Mouse (Mus musculus) lung, embryonic 15.5 days (tissue): ENCODE measurements around the gene Arhgap6. TPM values are rescaled to one million over a fixed set of nuclear protein-coding genes. Genes with fewer than 3 reads are reported as not detected.

Source experiments
- ATAC-seq: fragments of 200-750 bp; cut with Nextera tagmentation; 2 replicates; pipeline ENCODE4 v1.8.0; 2017; ENCODE audit warnings: moderate number of reproducible peaks, borderline replicate concordance; ENCODE audit not compliant: low FRiP score, low TSS enrichment; ENCODE audit errors: extremely low read depth
- H3K27ac ChIP-seq: fragments of 300-500 bp; sonication (generic); 2 replicates; pipeline ENCODE4 v1.5.1; 2015; ENCODE audit warnings: moderate library complexity, mild to moderate bottlenecking, inconsistent platforms
- H3K27me3 ChIP-seq: fragments of 300-500 bp; sonication (generic); 2 replicates; pipeline ENCODE4 v1.6.1; 2015; ENCODE audit warnings: inconsistent platforms
- H3K36me3 ChIP-seq: fragments of 300-500 bp; sonication (generic); 2 replicates; pipeline ENCODE4 v1.6.1; 2015; ENCODE audit warnings: inconsistent platforms
- H3K4me1 ChIP-seq: fragments of 300-500 bp; sonication (generic); 2 replicates; pipeline ENCODE4 v1.6.1; 2015; ENCODE audit warnings: inconsistent platforms
- H3K4me2 ChIP-seq: fragments of 300-500 bp; sonication (generic); 2 replicates; pipeline ENCODE4 v1.6.1; 2015; ENCODE audit warnings: inconsistent platforms, mild to moderate bottlenecking, moderate library complexity
- H3K4me3 ChIP-seq: fragments of 300-500 bp; sonication (generic); 2 replicates; pipeline ENCODE4 v1.5.1; 2015; ENCODE audit warnings: mild to moderate bottlenecking, inconsistent platforms
- H3K9ac ChIP-seq: fragments of 300-500 bp; sonication (generic); 2 replicates; pipeline ENCODE4 v1.6.1; 2015; ENCODE audit warnings: inconsistent platforms
- H3K9me3 ChIP-seq: fragments of 300-500 bp; sonication (generic); 2 replicates; pipeline ENCODE4 v1.6.1; 2016; ENCODE audit warnings: inconsistent platforms
- WGBS: fragments of 180-500 bp; shearing (Covaris S2); methylation state at CpG from one replicate; pipeline ENCODE4 v1.1.7; 2015; 5-methylcytosine and 5-hydroxymethylcytosine counted together
- polyA plus RNA-seq: library from polyadenylated mRNA; unstranded; fragments of >200 nt; fragmentation: Nextera tagmentation; extraction: Ambion mirVana; gene quantifications from 2 replicates; pipeline ENCODE4 v1.2.1, GENCODE M21; 2015

The Arhgap6 gene
- polyA plus RNA-seq, 1 experiment from 2014 or later = 16.6 TPM

- Histone ChIP-seq H3K9ac (no peak overlapping the region), H3K4me2 (no peak overlapping the region), H3K27ac (no peak overlapping the region), H3K4me1 (no peaks in the 10 kb centered on the region), H3K27me3 (peaks cover 15% of the 10 kb centered on the region; the same call in 1 of the 2 replicates), H3K36me3 (no peaks in the 10 kb centered on the region), H3K9me3 (no peaks in the 10 kb centered on the region), H3K4me3 (no peak overlapping the region)
- WGBS = 87% methylated on average over 7 of the region's 7 CpGs
- ATAC-seq = no peak
Measured at GRCm38 (mm10) chrX:169139758-169140157, 344.9 kb downstream of the Arhgap6 start.

- H3K27ac ChIP-seq = no peak overlapping the region
- ATAC-seq = no peak
Measured at GRCm38 (mm10) chrX:169140467-169140866, 345.6 kb downstream of the Arhgap6 start.

GRCm38 (mm10) chrX:169153805-169154204 lies 358.9 kb downstream of the Arhgap6 start:
- Histone ChIP-seq H3K4me2 (no peak overlapping the region), H3K4me3 (no peak overlapping the region), H3K4me1 (no peaks in the 10 kb centered on the region), H3K36me3 (no peaks in the 10 kb centered on the region), H3K9ac (no peak overlapping the region), H3K27ac (no peak overlapping the region), H3K27me3 (no peaks in the 10 kb centered on the region), H3K9me3 (no peaks in the 10 kb centered on the region)
- ATAC-seq = no peak

More at GRCm38 (mm10) chrX:169140467-169140866, 345.6 kb downstream of the Arhgap6 start:
- Histone ChIP-seq H3K4me3 (no peak overlapping the region), H3K36me3 (no peaks in the 10 kb centered on the region), H3K27me3 (peaks cover 15% of the 10 kb centered on the region; the same call in 1 of the 2 replicates), H3K9ac (no peak overlapping the region), H3K4me1 (no peaks in the 10 kb centered on the region), H3K9me3 (no peaks in the 10 kb centered on the region), H3K4me2 (no peak overlapping the region)
- WGBS = 86% methylated on average over 9 of the region's 9 CpGs

GRCm38 (mm10) chrX:169158385-169158784 lies 363.5 kb downstream of the Arhgap6 start:
- no peaks in the 10 kb centered on the region for H3K27me3 ChIP-seq
- no peak overlapping the region for H3K4me2 ChIP-seq
- 53% methylated on average over 6 of the region's 6 CpGs for WGBS
- ATAC-seq = no peak
- no peaks in the 10 kb centered on the region for H3K9me3 ChIP-seq
- no peak overlapping the region for H3K9ac ChIP-seq
- no peak overlapping the region for H3K27ac ChIP-seq
- no peak overlapping the region for H3K4me3 ChIP-seq
- no peaks in the 10 kb centered on the region for H3K36me3 ChIP-seq
- H3K4me1 ChIP-seq = no peaks in the 10 kb centered on the region

GRCm38 (mm10) chrX:169170981-169171380 lies 376.1 kb downstream of the Arhgap6 start:
- Histone ChIP-seq H3K4me3 (no peak overlapping the region), H3K36me3 (no peaks in the 10 kb centered on the region), H3K9ac (no peak overlapping the region), H3K27me3 (no peaks in the 10 kb centered on the region), H3K9me3 (no peaks in the 10 kb centered on the region), H3K4me2 (no peak overlapping the region), H3K27ac (no peak overlapping the region), H3K4me1 (no peaks in the 10 kb centered on the region)
- WGBS = 85% methylated on average over 2 of the region's 2 CpGs
- no peak for ATAC-seq

- Histone ChIP-seq H3K9ac (no peak overlapping the region), H3K4me3 (no peak overlapping the region), H3K27ac (no peak overlapping the region), H3K27me3 (no peaks in the 10 kb centered on the region), H3K4me1 (no peaks in the 10 kb centered on the region), H3K4me2 (no peak overlapping the region), H3K36me3 (no peaks in the 10 kb centered on the region), H3K9me3 (no peaks in the 10 kb centered on the region)
- 83% methylated on average over 1 of the region's 1 CpGs for WGBS
- no peak for ATAC-seq
Measured at GRCm38 (mm10) chrX:169173796-169174195, 378.9 kb downstream of the Arhgap6 start.

GRCm38 (mm10) chrX:169178634-169179033 lies 383.7 kb downstream of the Arhgap6 start:
- no peaks in the 10 kb centered on the region for H3K36me3 ChIP-seq
- no peak for ATAC-seq
- H3K9me3 ChIP-seq = no peaks in the 10 kb centered on the region
- no peak overlapping the region for H3K4me3 ChIP-seq
- H3K27me3 ChIP-seq = no peaks in the 10 kb centered on the region; the same call in 1 of the 2 replicates
- no peak overlapping the region for H3K4me2 ChIP-seq
- no peaks in the 10 kb centered on the region for H3K4me1 ChIP-seq
- H3K27ac ChIP-seq = no peak overlapping the region
- 57% methylated on average over 2 of the region's 2 CpGs for WGBS
- H3K9ac ChIP-seq = no peak overlapping the region

GRCm38 (mm10) chrX:169187100-169187499 lies 392.2 kb downstream of the Arhgap6 start, which contains the start of gene Amelx:
TSS of gene Amelx (minus strand) at chrX:169187200.
- H3K27ac ChIP-seq = no peak within 1 kb of the TSS
- 81% methylated on average over 5 of the region's 5 CpGs for WGBS
- no peak for ATAC-seq

GRCm38 (mm10) chrX:169210019-169210418 lies 415.1 kb downstream of the Arhgap6 start:
- Histone ChIP-seq H3K27me3 (no peaks in the 10 kb centered on the region; the same call in 1 of the 2 replicates), H3K4me1 (no peaks in the 10 kb centered on the region), H3K9ac (no peak overlapping the region), H3K4me3 (no peak overlapping the region), H3K4me2 (no peak overlapping the region), H3K27ac (no peak overlapping the region), H3K36me3 (no peaks in the 10 kb centered on the region), H3K9me3 (no peaks in the 10 kb centered on the region)
- no peak for ATAC-seq
- 58% methylated on average over 3 of the region's 3 CpGs for WGBS

More at GRCm38 (mm10) chrX:169187100-169187499, 392.2 kb downstream of the Arhgap6 start, which contains the start of gene Amelx:
- H3K36me3 ChIP-seq = no peaks in the 10 kb centered on the region
- no peaks in the 10 kb centered on the region; the same call in 1 of the 2 replicates for H3K27me3 ChIP-seq
- no peaks in the 10 kb centered on the region for H3K9me3 ChIP-seq
- no peak within 1 kb of the TSS for H3K4me3 ChIP-seq
- H3K9ac ChIP-seq = no peak within 1 kb of the TSS
- no peak within 1 kb of the TSS for H3K4me2 ChIP-seq
- H3K4me1 ChIP-seq = no peaks in the 10 kb centered on the region

- Histone ChIP-seq H3K4me1 (no peaks in the 10 kb centered on the region), H3K9ac (no peak overlapping the region), H3K4me3 (no peak overlapping the region), H3K27ac (no peak overlapping the region), H3K4me2 (no peak overlapping the region), H3K9me3 (no peaks in the 10 kb centered on the region), H3K27me3 (peaks cover 15% of the 10 kb centered on the region; the same call in 1 of the 2 replicates), H3K36me3 (no peaks in the 10 kb centered on the region)
- 61% methylated on average over 8 of the region's 8 CpGs for WGBS
- no peak; the same call in 1 of the 2 replicates for ATAC-seq
Measured at GRCm38 (mm10) chrX:169220064-169220463, 425.2 kb downstream of the Arhgap6 start.

- no peaks in the 10 kb centered on the region for H3K9me3 ChIP-seq
- no peaks in the 10 kb centered on the region for H3K36me3 ChIP-seq
- H3K4me3 ChIP-seq = no peak overlapping the region
- peaks cover 15% of the 10 kb centered on the region; the same call in 1 of the 2 replicates for H3K27me3 ChIP-seq
- no peak for ATAC-seq
- no peaks in the 10 kb centered on the region for H3K4me1 ChIP-seq
- H3K9ac ChIP-seq = no peak overlapping the region
- no peak overlapping the region for H3K27ac ChIP-seq
- WGBS = 40% methylated on average over 3 of the region's 3 CpGs
- H3K4me2 ChIP-seq = no peak overlapping the region
Measured at GRCm38 (mm10) chrX:169222357-169223062, 427.6 kb downstream of the Arhgap6 start.

- no peaks in the 10 kb centered on the region for H3K4me1 ChIP-seq
- WGBS = 67% methylated on average over 1 of the region's 1 CpGs
- no peaks in the 10 kb centered on the region for H3K36me3 ChIP-seq
- no peaks in the 10 kb centered on the region for H3K9me3 ChIP-seq
- no peak for ATAC-seq
- no peak overlapping the region for H3K9ac ChIP-seq
- H3K4me2 ChIP-seq = no peak overlapping the region
- no peak overlapping the region for H3K4me3 ChIP-seq
- no peaks in the 10 kb centered on the region for H3K27me3 ChIP-seq
- no peak overlapping the region for H3K27ac ChIP-seq
Measured at GRCm38 (mm10) chrX:169255915-169256314, 461.0 kb downstream of the Arhgap6 start.
